ENCODE assay signal across 1 mouse cellular context in the genomic region with DNA sequence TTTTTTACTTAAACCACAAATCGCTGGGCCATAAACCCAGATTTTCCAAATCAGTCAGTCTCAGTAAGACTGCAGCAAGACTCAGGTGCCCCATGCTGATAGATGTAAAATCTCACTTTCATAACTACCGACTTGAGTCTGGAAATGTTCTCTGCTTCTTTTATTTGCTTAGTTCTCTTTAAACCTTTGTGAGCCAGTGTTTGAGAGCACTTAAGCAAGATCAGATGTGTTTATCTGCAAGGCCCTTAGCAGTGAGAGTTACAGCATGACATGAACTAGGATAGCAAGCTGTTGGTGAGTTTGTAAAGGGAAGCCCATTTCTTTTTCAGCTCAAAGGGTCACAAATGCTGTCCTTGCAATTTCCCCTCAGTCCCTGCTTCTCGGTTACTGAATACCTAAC.
TF ChIP-seq lines count a peak whose summit lies in the region.

No protein-coding gene starts in this region.

TF ChIP-seq in MEL, 35 proteins besides CTCF, POLR2A, EP300 and RAD21:
- TF ChIP-seq ELF1 (IDR thresholded peaks at IDR 0.05; ENCODE audit: low read depth, low read length), result no peak
- no peak for TF ChIP-seq TCF12 (IDR thresholded peaks at IDR 0.05; ENCODE audit: low read depth, low read length)
- no peak for TF ChIP-seq ETS1 (IDR thresholded peaks at IDR 0.05; ENCODE audit: low read depth, low read length)
- no peak for TF ChIP-seq CHD2 (IDR thresholded peaks at IDR 0.05; ENCODE audit: low read length)
- TF ChIP-seq ZKSCAN1 (IDR thresholded peaks at IDR 0.05; ENCODE audit: low read depth, low read length), result no peak
- no peak for TF ChIP-seq USF2 (IDR thresholded peaks at IDR 0.05; ENCODE audit: borderline replicate concordance in 1 of 2, insufficient read depth in 1 of 2, low read depth in 1 of 2, low read length in 2 of 2)
- TF ChIP-seq POLR2AphosphoS5 (IDR thresholded peaks at IDR 0.05; ENCODE audit: borderline replicate concordance, low read depth, low read length), result no peak
- TF ChIP-seq GATA1 (IDR thresholded peaks at IDR 0.05; ENCODE audit: low read depth, low read length), result no peak
- no peak for TF ChIP-seq MEF2A (IDR thresholded peaks at IDR 0.05; ENCODE audit: extremely low read depth, insufficient replicate concordance, low read depth, low read length, poor library complexity, severe bottlenecking)
- TF ChIP-seq CHD1 (IDR thresholded peaks at IDR 0.05; ENCODE audit: low read depth, low read length), result no peak
- no peak for TF ChIP-seq TBP (IDR thresholded peaks at IDR 0.05; ENCODE audit: low read depth, low read length)
- no peak for TF ChIP-seq MAZ (IDR thresholded peaks at IDR 0.05; ENCODE audit: low read depth, low read length)
- TF ChIP-seq NELFE (IDR thresholded peaks at IDR 0.05; ENCODE audit: low read depth, low read length), result no peak
